Mouse (Mus musculus): Measurements from ENCODE around the gene C87977. TPM values are rescaled to one million over a fixed set of nuclear protein-coding genes. Genes with fewer than 3 reads are reported as not detected.

The C87977 gene
- polyA plus RNA-seq (2012; rRNA removed), result not detected in 2 replicates

GRCm38 (mm10) chr4:144213218-144213617 is at the start of gene C87977:
TSS of gene C87977 (minus strand) at chr4:144213318.

GRCm38 (mm10) chr4:144190419-144190818 is 22.7 kb downstream of the C87977 start, which contains the start of gene Oog2:
TSS of gene Oog2 (plus strand) at chr4:144190719.

GRCm38 (mm10) chr4:144162563-144162962 is 50.6 kb downstream of the C87977 start, which contains the start of gene Oog3:
TSS of gene Oog3 (minus strand) at chr4:144162663.

Other genes with a start within 250 kb of the C87977 start
- gene Gm13101, start 246.4 kb downstream of the C87977 start, polyA plus RNA-seq (2012; rRNA removed), result not detected in 2 replicates
- gene Pramef17, start 218.9 kb downstream of the C87977 start, polyA plus RNA-seq (2012; rRNA removed), result not detected in 2 replicates
- not detected in 2 replicates for gene Pramel4, start 154.2 kb downstream of the C87977 start, polyA plus RNA-seq (2012; rRNA removed)
- gene Gm13102, start 106.8 kb downstream of the C87977 start, polyA plus RNA-seq (2012; rRNA removed), result not detected in 2 replicates
- not detected in 2 replicates for gene Oog3, start 50.7 kb downstream of the C87977 start, polyA plus RNA-seq (2012; rRNA removed)
- not detected in 2 replicates for gene Oog2, start 22.6 kb downstream of the C87977 start, polyA plus RNA-seq (2012; rRNA removed)
- gene Pramel5, start 67.2 kb upstream of the C87977 start, polyA plus RNA-seq (2012; rRNA removed), result not detected in 2 replicates
- gene Gm13128, start 116.9 kb upstream of the C87977 start, polyA plus RNA-seq (2012; rRNA removed), result not detected in 2 replicates
- not detected in 2 replicates for gene Gm13119, start 144.6 kb upstream of the C87977 start, polyA plus RNA-seq (2012; rRNA removed)
- not detected in 2 replicates for gene Pramef20, start 164.6 kb upstream of the C87977 start, polyA plus RNA-seq (2012; rRNA removed)
- 0.04 and 0.08 TPM in 2 replicates for gene Pramef12, start 195.1 kb upstream of the C87977 start, polyA plus RNA-seq (2012; rRNA removed)
- gene 1700012P22Rik, start 225.5 kb upstream of the C87977 start, polyA plus RNA-seq (2012; rRNA removed), result not detected in 2 replicates
- gene Gm9944, start 240.0 kb upstream of the C87977 start, polyA plus RNA-seq (2012; rRNA removed), result not detected in 2 replicates

Data from stomach, adult 2 months (tissue).